Mouse (Mus musculus): ENCODE measurements around the gene Tcta. TPM values are rescaled to one million over a fixed set of nuclear protein-coding genes. Genes with fewer than 3 reads are reported as not detected.
"Not testable (repeated sequence)": the region's sequence is repeated elsewhere in the genome, so short reads cannot be mapped to it uniquely, and the experiment has no call there.

Tcta gene
- polyA plus RNA-seq, 1 experiment from 2014 or later = 38.0 TPM

DNA sequence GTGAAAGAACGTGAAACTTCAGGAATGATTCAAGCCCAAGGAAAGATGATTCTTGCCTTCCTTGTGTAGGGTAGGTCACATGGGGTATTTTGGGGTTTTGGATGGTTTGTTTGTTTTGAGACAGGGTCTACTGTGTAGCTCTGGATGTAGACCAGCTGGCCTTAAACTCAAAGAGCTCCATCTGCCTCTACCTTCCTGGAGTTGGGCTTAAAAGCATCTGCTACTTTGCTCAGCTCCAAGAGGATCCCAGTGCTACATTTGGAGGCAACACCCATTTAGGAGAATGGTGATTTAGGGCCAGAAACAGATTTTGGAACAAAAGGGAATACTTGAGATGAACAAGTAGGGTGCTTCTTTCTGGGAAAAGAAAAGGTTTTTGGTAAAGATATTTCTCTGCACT, 18.8 kb upstream of the Tcta start:
- no peaks in the 10 kb centered on the region for H3K9me3 ChIP-seq (ENCODE audit: control insufficient read depth, low read length)
- 78% methylated on average over 1 of the region's 1 CpGs for WGBS
- H3K4me3 ChIP-seq (ENCODE audit: low read length) = no peak overlapping the region
- ATAC-seq (ENCODE audit: low read depth) = no peak
- H3K4me1 ChIP-seq (replicated peaks; ENCODE audit: control insufficient read depth, insufficient read depth, low read length) = no peaks in the 10 kb centered on the region
- no peak overlapping the region for H3K27ac ChIP-seq (ENCODE audit: low read length)
- H3K4me2 ChIP-seq (ENCODE audit: low read depth, low read length) = no peak overlapping the region
- H3K9ac ChIP-seq (ENCODE audit: low read length) = no peak overlapping the region
- H3K27me3 ChIP-seq (ENCODE audit: control insufficient read depth, insufficient read depth, low read depth, low read length) = no peaks in the 10 kb centered on the region
- H3K36me3 ChIP-seq (ENCODE audit: control insufficient read depth, insufficient read depth, low read length) = peaks cover 20% of the 10 kb centered on the region

DNA sequence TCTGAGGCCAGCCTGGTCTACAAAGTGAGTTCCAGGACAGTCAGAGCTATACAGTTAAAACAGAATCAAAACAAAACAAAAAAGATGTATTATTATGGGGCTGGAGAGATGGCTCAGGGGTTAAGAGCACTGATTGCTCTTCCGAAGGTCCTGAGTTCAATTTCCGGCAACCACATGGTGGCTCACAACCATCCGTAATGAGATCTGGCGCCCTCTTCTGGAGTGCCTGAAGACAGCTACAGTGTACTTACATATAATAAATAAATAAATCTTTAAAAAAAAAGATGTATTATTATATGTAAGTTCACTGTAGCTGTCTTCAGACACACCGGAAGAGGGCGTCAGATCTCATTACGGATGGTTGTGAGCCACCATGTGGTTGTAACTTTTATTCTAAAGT, 16.1 kb upstream of the Tcta start:
- not testable (repeated sequence) for H3K27me3 ChIP-seq (ENCODE audit: control insufficient read depth, insufficient read depth, low read depth, low read length); H3K36me3 ChIP-seq (ENCODE audit: control insufficient read depth, insufficient read depth, low read length); H3K9ac ChIP-seq (ENCODE audit: low read length); H3K4me3 ChIP-seq (ENCODE audit: low read length); H3K4me2 ChIP-seq (ENCODE audit: low read depth, low read length); ATAC-seq (ENCODE audit: low read depth); H3K4me1 ChIP-seq (replicated peaks; ENCODE audit: control insufficient read depth, insufficient read depth, low read length); H3K27ac ChIP-seq (ENCODE audit: low read length); H3K9me3 ChIP-seq (ENCODE audit: control insufficient read depth, low read length)
- 87% methylated on average over 7 of the region's 7 CpGs for WGBS

DNA sequence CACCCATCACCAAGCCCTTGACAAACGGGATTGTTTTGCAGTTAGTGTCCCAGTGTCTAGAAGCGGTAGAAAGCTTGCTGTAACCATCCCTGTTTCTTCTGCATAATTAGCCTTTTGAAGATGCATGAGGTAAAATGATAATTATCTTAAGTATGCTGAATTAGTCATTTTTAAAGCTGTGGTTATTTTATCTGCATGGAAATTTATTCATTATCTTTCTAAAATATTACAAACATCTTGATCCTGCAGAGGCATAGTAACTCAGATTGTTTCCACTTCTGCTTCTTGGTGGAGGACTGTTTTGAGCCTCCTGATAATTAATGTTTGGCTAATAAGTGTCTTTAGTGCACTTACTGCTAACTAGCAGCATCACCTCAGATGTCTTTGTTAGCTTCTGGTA, 12.5 kb upstream of the Tcta start:
- peaks cover 10% of the 10 kb centered on the region for H3K36me3 ChIP-seq (ENCODE audit: control insufficient read depth, insufficient read depth, low read length)

DNA sequence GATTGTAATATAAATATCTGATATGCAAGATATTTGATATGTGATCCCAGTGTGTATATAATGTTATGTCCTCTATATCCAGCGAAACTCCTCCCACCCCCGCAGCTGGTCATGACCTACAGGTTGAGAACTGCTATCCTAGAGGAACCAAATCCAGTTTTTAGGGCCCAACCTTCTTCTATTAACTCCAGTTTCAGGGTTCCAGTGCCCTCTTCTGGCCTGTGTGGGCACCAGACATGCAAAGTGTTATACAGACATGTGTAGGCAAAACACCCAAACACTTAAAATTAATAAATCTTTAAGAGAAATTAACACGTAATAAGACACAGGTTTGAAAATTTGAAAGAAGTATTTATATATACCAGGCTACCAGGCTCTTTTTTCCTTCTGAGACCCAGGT, 11.6 kb upstream of the Tcta start:
- no peaks in the 10 kb centered on the region for H3K4me1 ChIP-seq (replicated peaks; ENCODE audit: control insufficient read depth, insufficient read depth, low read length)
- no peak overlapping the region for H3K4me2 ChIP-seq (ENCODE audit: low read depth, low read length)
- H3K36me3 ChIP-seq (ENCODE audit: control insufficient read depth, insufficient read depth, low read length) = peaks cover 10% of the 10 kb centered on the region
- H3K9ac ChIP-seq (ENCODE audit: low read length) = no peak overlapping the region
- H3K27ac ChIP-seq (ENCODE audit: low read length) = no peak overlapping the region
- H3K9me3 ChIP-seq (ENCODE audit: control insufficient read depth, low read length) = no peaks in the 10 kb centered on the region
- no peaks in the 10 kb centered on the region for H3K27me3 ChIP-seq (ENCODE audit: control insufficient read depth, insufficient read depth, low read depth, low read length)
- ATAC-seq (ENCODE audit: low read depth) = no peak
- H3K4me3 ChIP-seq (ENCODE audit: low read length) = no peak overlapping the region
- WGBS = 92% methylated on average over 3 of the region's 3 CpGs

More for the DNA sequence above, 12.5 kb upstream of the Tcta start:
- ATAC-seq (ENCODE audit: low read depth) = no peak
- Histone ChIP-seq H3K4me1 (replicated peaks; ENCODE audit: control insufficient read depth, insufficient read depth, low read length) (no peaks in the 10 kb centered on the region), H3K27me3 (ENCODE audit: control insufficient read depth, insufficient read depth, low read depth, low read length) (no peaks in the 10 kb centered on the region), H3K4me2 (ENCODE audit: low read depth, low read length) (no peak overlapping the region), H3K4me3 (ENCODE audit: low read length) (no peak overlapping the region), H3K9me3 (ENCODE audit: control insufficient read depth, low read length) (no peaks in the 10 kb centered on the region), H3K9ac (ENCODE audit: low read length) (no peak overlapping the region), H3K27ac (ENCODE audit: low read length) (no peak overlapping the region)
- 82% methylated on average over 2 of the region's 2 CpGs for WGBS

DNA sequence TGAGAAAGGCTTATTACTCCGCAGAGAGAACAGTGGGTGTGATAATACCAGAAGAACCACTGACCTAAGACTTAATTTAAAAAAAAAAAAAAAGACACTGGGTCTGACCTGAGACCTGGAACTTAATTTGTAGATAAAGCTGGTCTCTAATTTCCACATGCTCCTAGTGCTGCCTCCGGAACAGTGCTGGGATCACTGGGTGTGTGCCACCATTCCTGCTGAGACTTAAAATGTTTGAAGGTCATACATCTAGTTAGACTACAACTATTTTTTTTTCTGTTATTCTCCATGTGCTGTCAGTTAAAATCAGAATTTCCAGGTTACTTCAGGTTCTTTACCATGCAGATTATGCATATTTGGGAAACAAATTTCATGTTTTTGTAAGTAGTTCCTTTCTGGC, 2.2 kb upstream of the Tcta start:
- Histone ChIP-seq H3K4me1 (replicated peaks; ENCODE audit: control insufficient read depth, insufficient read depth, low read length) (peaks cover 29% of the 10 kb centered on the region), H3K4me3 (ENCODE audit: low read length) (peak overlapping the region; percentile 54), H3K9ac (ENCODE audit: low read length) (peak overlapping the region; percentile 56), H3K9me3 (ENCODE audit: control insufficient read depth, low read length) (no peaks in the 10 kb centered on the region), H3K36me3 (ENCODE audit: control insufficient read depth, insufficient read depth, low read length) (peaks cover 5% of the 10 kb centered on the region; the same call in 1 of the 2 replicates), H3K4me2 (ENCODE audit: low read depth, low read length) (peak overlapping the region; percentile 84), H3K27ac (ENCODE audit: low read length) (no peak overlapping the region), H3K27me3 (ENCODE audit: control insufficient read depth, insufficient read depth, low read depth, low read length) (no peaks in the 10 kb centered on the region)
- ATAC-seq (ENCODE audit: low read depth) = no peak
- WGBS = 31% methylated on average over 2 of the region's 2 CpGs

DNA sequence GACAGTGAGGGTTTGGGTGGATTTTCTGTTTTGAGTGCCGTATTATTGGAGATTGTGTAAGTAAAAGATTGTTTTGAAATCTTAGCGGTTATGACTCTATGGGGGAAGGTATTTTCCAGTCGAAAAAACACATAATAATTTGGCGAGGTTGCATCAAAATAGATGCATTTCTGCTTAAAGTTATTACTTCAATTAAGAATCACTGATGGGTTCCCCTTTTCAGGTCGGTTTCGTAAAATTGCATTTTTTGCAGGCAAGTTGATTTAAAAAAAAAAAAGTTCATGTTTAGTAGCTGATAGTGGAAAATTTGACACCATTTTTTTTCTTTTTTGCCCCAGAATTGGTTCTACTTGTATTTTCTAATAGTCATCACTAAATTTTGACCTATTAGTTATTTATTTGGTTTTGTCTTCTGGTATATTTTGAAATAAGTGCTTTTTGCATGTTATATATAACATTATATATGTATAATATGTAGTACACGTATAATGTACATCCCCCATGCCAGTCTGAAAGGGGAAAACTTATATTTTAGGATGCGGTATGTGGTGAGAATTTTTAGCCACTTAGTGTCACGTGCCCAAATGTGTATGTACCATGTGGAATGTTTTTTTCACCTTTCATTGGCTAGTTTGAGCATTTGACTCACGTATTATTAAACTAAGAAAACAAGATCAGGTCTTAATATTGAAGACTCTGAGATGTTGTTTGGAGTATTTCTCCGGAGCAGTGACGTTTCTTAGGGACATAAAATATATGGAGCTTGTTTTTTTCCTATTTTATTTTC, 1.3 kb upstream of the Tcta start:
- Histone ChIP-seq H3K9me3 (ENCODE audit: control insufficient read depth, low read length) (no peaks in the 10 kb centered on the region), H3K27me3 (ENCODE audit: control insufficient read depth, insufficient read depth, low read depth, low read length) (no peaks in the 10 kb centered on the region), H3K4me1 (replicated peaks; ENCODE audit: control insufficient read depth, insufficient read depth, low read length) (peaks cover 29% of the 10 kb centered on the region), H3K4me3 (ENCODE audit: low read length) (peak overlapping the region; percentile 93), H3K36me3 (ENCODE audit: control insufficient read depth, insufficient read depth, low read length) (peaks cover 12% of the 10 kb centered on the region), H3K4me2 (ENCODE audit: low read depth, low read length) (peak overlapping the region; percentile 84), H3K9ac (ENCODE audit: low read length) (peak overlapping the region; percentile 98), H3K27ac (ENCODE audit: low read length) (peak overlapping the region; percentile 100)
- WGBS = 5% methylated on average over 12 of the region's 12 CpGs
- ATAC-seq (ENCODE audit: low read depth) = no peak

DNA sequence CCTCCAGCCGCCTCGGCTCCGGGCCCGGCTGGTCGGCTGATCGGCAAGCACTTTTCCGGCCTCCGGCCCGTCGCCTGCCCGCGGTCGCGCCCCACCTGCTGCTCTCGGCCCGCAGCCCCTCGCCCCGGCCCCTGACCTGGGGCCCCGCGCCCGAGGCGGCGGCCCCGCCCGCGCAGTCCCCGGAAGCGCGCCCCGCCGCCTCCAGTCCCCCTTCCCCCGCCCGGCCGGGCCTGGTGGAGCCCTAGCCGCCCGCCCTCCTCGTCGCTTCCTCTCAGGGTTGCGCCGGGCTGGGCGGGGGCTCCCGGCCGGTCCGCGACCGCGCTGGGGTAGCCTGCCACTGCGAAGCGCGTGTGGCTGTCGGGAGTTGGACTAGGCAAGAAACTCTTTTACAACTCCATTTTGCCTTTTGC, 616 bp upstream of the Tcta start:
- under 1% methylated on average over 38 of the region's 51 CpGs for WGBS
- H3K4me3 ChIP-seq (ENCODE audit: low read length) = peak overlapping the region; percentile 93
- no peaks in the 10 kb centered on the region for H3K9me3 ChIP-seq (ENCODE audit: control insufficient read depth, low read length)
- peak; percentile 86 for ATAC-seq (ENCODE audit: low read depth)
- peaks cover 29% of the 10 kb centered on the region for H3K4me1 ChIP-seq (replicated peaks; ENCODE audit: control insufficient read depth, insufficient read depth, low read length)
- H3K9ac ChIP-seq (ENCODE audit: low read length) = peak overlapping the region; percentile 98
- no peaks in the 10 kb centered on the region for H3K27me3 ChIP-seq (ENCODE audit: control insufficient read depth, insufficient read depth, low read depth, low read length)
- H3K4me2 ChIP-seq (ENCODE audit: low read depth, low read length) = peak overlapping the region; percentile 84
- peak overlapping the region; percentile 100 for H3K27ac ChIP-seq (ENCODE audit: low read length)
- H3K36me3 ChIP-seq (ENCODE audit: control insufficient read depth, insufficient read depth, low read length) = peaks cover 12% of the 10 kb centered on the region

DNA sequence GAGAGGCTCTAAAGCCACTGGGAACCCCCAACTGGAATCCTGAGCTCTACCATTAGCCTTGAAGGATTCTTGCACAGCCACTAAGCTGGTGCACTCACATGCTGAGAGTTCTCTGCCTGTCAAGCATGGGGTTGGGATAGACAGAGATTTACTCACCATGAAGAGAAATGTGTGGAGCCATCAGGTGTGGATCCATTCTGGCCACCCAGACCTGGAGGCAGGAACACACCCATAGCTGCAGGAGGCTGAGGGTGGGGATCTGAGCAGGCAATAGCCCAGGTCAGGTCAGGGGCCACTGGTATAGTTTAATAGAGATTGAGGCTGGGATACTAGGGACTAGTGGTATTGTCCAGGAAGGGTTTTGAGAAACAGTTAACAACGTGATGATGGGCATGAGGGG, 790 bp downstream of the Tcta start:
- 0% methylated on average over 1 of the region's 1 CpGs for WGBS
- peaks cover 28% of the 10 kb centered on the region for H3K4me1 ChIP-seq (replicated peaks; ENCODE audit: control insufficient read depth, insufficient read depth, low read length)

DNA sequence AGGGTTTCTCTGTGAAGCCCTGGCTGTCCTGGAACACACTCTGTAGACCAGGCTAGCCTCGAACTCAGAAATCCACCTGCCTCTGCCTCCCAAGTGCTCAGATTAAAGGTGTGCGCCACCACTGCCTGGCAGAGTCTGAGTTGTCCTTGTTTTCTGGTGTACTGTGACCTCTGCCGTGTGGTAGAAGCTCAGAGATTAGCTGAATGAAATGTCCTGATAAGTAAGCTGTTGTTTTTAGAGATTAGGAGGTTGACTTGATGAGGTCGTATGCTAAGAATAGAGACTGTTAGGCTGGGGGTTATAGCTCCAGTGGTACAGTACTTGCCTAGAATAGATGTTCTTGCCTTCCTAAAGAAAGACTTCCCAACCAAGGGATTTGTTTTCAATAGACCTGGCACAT, 1.2 kb downstream of the Tcta start:
- H3K27me3 ChIP-seq (ENCODE audit: control insufficient read depth, insufficient read depth, low read depth, low read length) = no peaks in the 10 kb centered on the region
- peak overlapping the region; percentile 96 for H3K9ac ChIP-seq (ENCODE audit: low read length)
- H3K4me1 ChIP-seq (replicated peaks; ENCODE audit: control insufficient read depth, insufficient read depth, low read length) = peaks cover 26% of the 10 kb centered on the region
- peaks cover 12% of the 10 kb centered on the region for H3K36me3 ChIP-seq (ENCODE audit: control insufficient read depth, insufficient read depth, low read length)
- H3K4me2 ChIP-seq (ENCODE audit: low read depth, low read length) = peak overlapping the region; percentile 84
- ATAC-seq (ENCODE audit: low read depth) = no peak
- 65% methylated on average over 4 of the region's 4 CpGs for WGBS
- H3K4me3 ChIP-seq (ENCODE audit: low read length) = peak overlapping the region; percentile 88
- no peaks in the 10 kb centered on the region for H3K9me3 ChIP-seq (ENCODE audit: control insufficient read depth, low read length)
- H3K27ac ChIP-seq (ENCODE audit: low read length) = peak overlapping the region; percentile 86

More for the DNA sequence above, 790 bp downstream of the Tcta start:
- Histone ChIP-seq H3K27ac (ENCODE audit: low read length) (peak overlapping the region; percentile 86), H3K4me3 (ENCODE audit: low read length) (peak overlapping the region; percentile 88), H3K27me3 (ENCODE audit: control insufficient read depth, insufficient read depth, low read depth, low read length) (no peaks in the 10 kb centered on the region), H3K9me3 (ENCODE audit: control insufficient read depth, low read length) (no peaks in the 10 kb centered on the region), H3K36me3 (ENCODE audit: control insufficient read depth, insufficient read depth, low read length) (peaks cover 12% of the 10 kb centered on the region), H3K9ac (ENCODE audit: low read length) (peak overlapping the region; percentile 96), H3K4me2 (ENCODE audit: low read depth, low read length) (peak overlapping the region; percentile 84)
- ATAC-seq (ENCODE audit: low read depth) = no peak
